Mouse (Mus musculus): Measurements from ENCODE around the gene Bicc1.

- TF ChIP-seq CTCF (IDR thresholded peaks at IDR 0.05; ENCODE audit: borderline replicate concordance, control insufficient read depth, extremely low read depth, insufficient read depth, low read length, poor library complexity) (no peak), POLR2A (IDR thresholded peaks at IDR 0.05; ENCODE audit: control insufficient read depth, extremely low read depth, insufficient read depth, low read length, poor library complexity) (no peak)
Measured at GRCm38 (mm10) chr10:71176341-71176740, 16.8 kb upstream of the Bicc1 start.
